Mouse (Mus musculus): ENCODE measurements around the gene Med8.

DNA sequence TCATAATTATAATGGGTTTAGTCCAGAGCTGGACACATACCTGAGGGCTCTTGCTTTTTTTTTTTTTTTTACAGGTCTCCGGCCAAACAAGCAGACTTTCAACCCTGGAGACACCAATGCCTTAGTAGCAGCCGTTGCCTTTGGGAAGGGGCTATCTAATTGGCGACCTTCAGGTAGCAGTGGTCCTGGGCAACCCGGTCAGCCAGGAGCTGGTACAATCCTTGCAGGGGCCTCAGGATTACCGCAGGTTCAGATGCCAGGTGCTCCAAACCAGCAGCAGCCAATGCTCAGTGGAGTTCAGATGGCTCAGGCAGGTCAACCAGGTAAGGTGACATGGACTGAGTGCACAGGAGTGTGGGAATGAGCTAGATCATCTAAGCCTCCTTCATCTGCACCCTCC, 4.4 kb downstream of the Med8 start:
- no peak for TF ChIP-seq CTCF (IDR thresholded peaks at IDR 0.05; ENCODE audit: low read depth, low read length)
- TF ChIP-seq EP300 (IDR thresholded peaks at IDR 0.05; ENCODE audit: insufficient read depth, low read depth, low read length), result no peak
